Mouse (Mus musculus) liver, embryonic 14.5 days (tissue): ENCODE measurements around the gene Mageb5.
"Not testable (repeated sequence)": the region's sequence is repeated elsewhere in the genome, so short reads cannot be mapped to it uniquely, and the experiment has no call there.

ENCODE experiments used
- CTCF ChIP-seq: IDR thresholded peaks from 2 replicates; pipeline ENCODE4 v1.5.1; 2016; ENCODE audit warnings: antibody characterized with exemption, low read depth, control low read depth
- EP300 ChIP-seq: IDR thresholded peaks from 2 replicates; pipeline ENCODE4 v1.6.1; 2016; ENCODE audit warnings: antibody characterized with exemption, low read depth

GRCm38 (mm10) chrX:91782918-91783317, at the start of gene Mageb5:
- not testable (repeated sequence) for TF ChIP-seq CTCF, EP300
